Mouse (Mus musculus): Measurements from ENCODE around the gene Dact2. TPM values are rescaled to one million over a fixed set of nuclear protein-coding genes. Genes with fewer than 3 reads are reported as not detected.
A peak's percentile ranks its signal among the peaks of the same experiment; 100 is the strongest.

The Dact2 gene
- total and polyA plus RNA-seq, 3 experiments: 0.76 to 1.4 (median 0.80) TPM

GRCm38 (mm10) chr17:14233658-14234057 lies 29.6 kb upstream of the Dact2 start:
- Histone ChIP-seq H3K4me3 (no peak overlapping the region), H3K27me3 (ENCODE audit: control insufficient read depth, insufficient read depth, low read length) (0 out of 2 replicates have a peak, but pooled peaks cover 1% of the 10 kb centered on the region), H3K4me1 (ENCODE audit: control insufficient read depth, insufficient read depth, low read length) (0 out of 2 replicates have a peak, but pooled peaks cover 1% of the 10 kb centered on the region), H3K79me2 (replicated peaks; ENCODE audit: control insufficient read depth, insufficient read depth, low read length) (no peaks in the 10 kb centered on the region), H3K9ac (ENCODE audit: low read depth, low read length) (no peak overlapping the region), H3K36me3 (ENCODE audit: control insufficient read depth, insufficient read depth, low read length) (no peaks in the 10 kb centered on the region), H3K27ac (no peak overlapping the region)
- 37% methylated on average over 4 of the region's 4 CpGs for WGBS
- intact Hi-C loops (cut with DNase I): loop anchor here (2.0 to 5.0 kb wide), 3 partner anchors 55 to 669 kb away; no protein-coding TSS in a partner anchor
- no peak for DNase-seq
- TF ChIP-seq CTCF (IDR thresholded peaks at IDR 0.05) (0 out of 2 replicates have a peak, but pooled peaks have one; percentile 14), EP300 (IDR thresholded peaks at IDR 0.05; ENCODE audit: insufficient read depth, low read depth, low read length) (no peak)

GRCm38 (mm10) chr17:14232629-14233028 lies 28.5 kb upstream of the Dact2 start:
- Histone ChIP-seq H3K4me1 (ENCODE audit: control insufficient read depth, insufficient read depth, low read length) (0 out of 2 replicates have a peak, but pooled peaks cover 1% of the 10 kb centered on the region), H3K27me3 (ENCODE audit: control insufficient read depth, insufficient read depth, low read length) (0 out of 2 replicates have a peak, but pooled peaks cover 1% of the 10 kb centered on the region)
- TF ChIP-seq POLR2A (IDR thresholded peaks at IDR 0.05; ENCODE audit: insufficient read depth, low read depth, low read length) (no peak), EP300 (IDR thresholded peaks at IDR 0.05; ENCODE audit: insufficient read depth, low read depth, low read length) (peak; percentile 70; the same call in 1 of the 2 replicates), CTCF (IDR thresholded peaks at IDR 0.05) (peak; percentile 85)

GRCm38 (mm10) chr17:14230698-14231430 lies 26.8 kb upstream of the Dact2 start:
- 0 out of 2 replicates have a peak, but pooled peaks cover 1% of the 10 kb centered on the region for H3K27me3 ChIP-seq (ENCODE audit: control insufficient read depth, insufficient read depth, low read length)
- intact Hi-C loops (cut with DNase I): loop anchor here (5.0 kb wide), 2 partner anchors 181 to 671 kb away; no protein-coding TSS in a partner anchor

More at GRCm38 (mm10) chr17:14232629-14233028, 28.5 kb upstream of the Dact2 start:
- Histone ChIP-seq H3K9ac (ENCODE audit: low read depth, low read length) (no peak overlapping the region), H3K27ac (no peak overlapping the region), H3K79me2 (replicated peaks; ENCODE audit: control insufficient read depth, insufficient read depth, low read length) (no peaks in the 10 kb centered on the region), H3K36me3 (ENCODE audit: control insufficient read depth, insufficient read depth, low read length) (no peaks in the 10 kb centered on the region), H3K4me3 (no peak overlapping the region)
- intact Hi-C loops (cut with DNase I): loop anchor here (1.0 to 5.0 kb wide), 4 partner anchors 56 to 670 kb away; no protein-coding TSS in a partner anchor
- WGBS: 53% methylated on average over 3 of the region's 3 CpGs
- DNase-seq: peak; percentile 72 to 81

GRCm38 (mm10) chr17:14228381-14228780 lies 24.3 kb upstream of the Dact2 start:
- no peak overlapping the region for H3K27ac ChIP-seq
- H3K9ac ChIP-seq (ENCODE audit: low read depth, low read length): no peak overlapping the region
- WGBS: 64% methylated on average over 4 of the region's 4 CpGs
- H3K4me3 ChIP-seq: no peak overlapping the region
- DNase-seq: no peak
- H3K36me3 ChIP-seq (ENCODE audit: control insufficient read depth, insufficient read depth, low read length): no peaks in the 10 kb centered on the region
- TF ChIP-seq POLR2A (IDR thresholded peaks at IDR 0.05; ENCODE audit: insufficient read depth, low read depth, low read length) (no peak), CTCF (IDR thresholded peaks at IDR 0.05) (no peak), EP300 (IDR thresholded peaks at IDR 0.05; ENCODE audit: insufficient read depth, low read depth, low read length) (no peak)
- intact Hi-C loops (cut with DNase I): no loop called here
- H3K4me1 ChIP-seq (ENCODE audit: control insufficient read depth, insufficient read depth, low read length): 0 out of 2 replicates have a peak, but pooled peaks cover 1% of the 10 kb centered on the region
- no peaks in the 10 kb centered on the region for H3K79me2 ChIP-seq (replicated peaks; ENCODE audit: control insufficient read depth, insufficient read depth, low read length)
- H3K27me3 ChIP-seq (ENCODE audit: control insufficient read depth, insufficient read depth, low read length): 0 out of 2 replicates have a peak, but pooled peaks cover 1% of the 10 kb centered on the region

More at GRCm38 (mm10) chr17:14230698-14231430, 26.8 kb upstream of the Dact2 start:
- Histone ChIP-seq H3K4me1 (ENCODE audit: control insufficient read depth, insufficient read depth, low read length) (0 out of 2 replicates have a peak, but pooled peaks cover 1% of the 10 kb centered on the region), H3K27ac (no peak overlapping the region), H3K4me3 (no peak overlapping the region), H3K9ac (ENCODE audit: low read depth, low read length) (no peak overlapping the region), H3K79me2 (replicated peaks; ENCODE audit: control insufficient read depth, insufficient read depth, low read length) (no peaks in the 10 kb centered on the region), H3K36me3 (ENCODE audit: control insufficient read depth, insufficient read depth, low read length) (no peaks in the 10 kb centered on the region)
- DNase-seq: no peak
- 18% methylated on average over 13 of the region's 13 CpGs for WGBS
- TF ChIP-seq CTCF (IDR thresholded peaks at IDR 0.05) (no peak), EP300 (IDR thresholded peaks at IDR 0.05; ENCODE audit: insufficient read depth, low read depth, low read length) (no peak), POLR2A (IDR thresholded peaks at IDR 0.05; ENCODE audit: insufficient read depth, low read depth, low read length) (no peak)

DNA sequence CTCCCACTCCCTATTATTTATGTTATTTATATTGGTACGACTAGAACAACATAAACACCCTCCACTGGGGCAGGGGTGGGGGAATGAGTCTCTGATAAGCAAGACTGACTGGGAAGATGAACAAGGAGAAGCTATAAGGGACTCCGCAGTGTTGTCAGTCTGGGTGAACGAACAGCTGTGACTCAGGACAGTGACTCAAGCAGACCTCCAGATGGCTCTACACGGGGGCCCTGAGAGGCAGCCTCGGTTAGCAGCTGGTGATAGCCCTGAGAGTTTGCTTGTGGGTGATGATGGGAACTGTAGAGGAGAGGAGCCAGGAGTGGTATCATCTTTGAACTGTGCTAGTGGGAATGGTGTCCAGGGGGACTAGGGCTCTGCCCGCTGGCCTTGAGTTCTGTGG lies 23.5 kb upstream of the Dact2 start:
- Histone ChIP-seq H3K4me3 (no peak overlapping the region), H3K27me3 (ENCODE audit: control insufficient read depth, insufficient read depth, low read length) (0 out of 2 replicates have a peak, but pooled peaks cover 1% of the 10 kb centered on the region), H3K27ac (no peak overlapping the region), H3K79me2 (replicated peaks; ENCODE audit: control insufficient read depth, insufficient read depth, low read length) (no peaks in the 10 kb centered on the region), H3K36me3 (ENCODE audit: control insufficient read depth, insufficient read depth, low read length) (no peaks in the 10 kb centered on the region), H3K9ac (ENCODE audit: low read depth, low read length) (no peak overlapping the region), H3K4me1 (ENCODE audit: control insufficient read depth, insufficient read depth, low read length) (0 out of 2 replicates have a peak, but pooled peaks cover 1% of the 10 kb centered on the region)
- TF ChIP-seq CTCF (IDR thresholded peaks at IDR 0.05) (no peak), EP300 (IDR thresholded peaks at IDR 0.05; ENCODE audit: insufficient read depth, low read depth, low read length) (no peak)
- WGBS: 18% methylated on average over 6 of the region's 6 CpGs
- DNase-seq: no peak
- intact Hi-C loops (cut with DNase I): no loop called here

DNA sequence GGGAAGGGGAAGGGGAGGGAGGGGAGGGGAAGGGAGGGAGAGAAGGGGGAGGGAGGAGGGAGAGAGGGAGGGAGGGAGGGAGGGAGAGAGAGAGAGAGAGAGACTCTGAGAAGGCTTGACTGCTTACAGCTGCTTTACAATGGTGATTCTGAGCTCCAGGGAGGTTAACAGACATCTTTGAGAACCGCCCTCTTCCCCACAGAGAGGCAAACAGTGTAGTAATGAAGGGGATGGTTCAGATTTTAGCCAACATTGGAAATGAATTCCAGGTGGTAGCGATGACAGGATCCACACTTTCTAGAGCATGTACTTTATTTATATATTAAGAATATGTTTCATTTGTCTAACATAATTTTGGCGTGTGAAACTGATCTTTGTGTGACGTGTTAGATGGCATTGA lies 22.7 kb upstream of the Dact2 start:
- no peak for TF ChIP-seq EP300 (IDR thresholded peaks at IDR 0.05; ENCODE audit: insufficient read depth, low read depth, low read length)
- no peak for TF ChIP-seq CTCF (IDR thresholded peaks at IDR 0.05)
- TF ChIP-seq POLR2A (IDR thresholded peaks at IDR 0.05; ENCODE audit: insufficient read depth, low read depth, low read length): no peak
- Histone ChIP-seq H3K79me2 (replicated peaks; ENCODE audit: control insufficient read depth, insufficient read depth, low read length) (no peaks in the 10 kb centered on the region), H3K27ac (no peak overlapping the region), H3K36me3 (ENCODE audit: control insufficient read depth, insufficient read depth, low read length) (no peaks in the 10 kb centered on the region), H3K4me3 (no peak overlapping the region), H3K4me1 (ENCODE audit: control insufficient read depth, insufficient read depth, low read length) (no peaks in the 10 kb centered on the region), H3K9ac (ENCODE audit: low read depth, low read length) (no peak overlapping the region), H3K27me3 (ENCODE audit: control insufficient read depth, insufficient read depth, low read length) (0 out of 2 replicates have a peak, but pooled peaks cover 1% of the 10 kb centered on the region)
- WGBS: 27% methylated on average over 4 of the region's 4 CpGs
- intact Hi-C loops (cut with DNase I): no loop called here
- DNase-seq: no peak

Measured in heart, adult 2 months (tissue).